Mouse (Mus musculus) liver, embryonic 14.5 days (tissue): ENCODE data around the gene Aifm2.

Source experiments
- CTCF ChIP-seq: IDR thresholded peaks from 2 replicates; pipeline ENCODE4 v1.5.1; 2016; ENCODE audit warnings: antibody characterized with exemption, low read depth, control low read depth
- EP300 ChIP-seq: IDR thresholded peaks from 2 replicates; pipeline ENCODE4 v1.6.1; 2016; ENCODE audit warnings: antibody characterized with exemption, low read depth

DNA sequence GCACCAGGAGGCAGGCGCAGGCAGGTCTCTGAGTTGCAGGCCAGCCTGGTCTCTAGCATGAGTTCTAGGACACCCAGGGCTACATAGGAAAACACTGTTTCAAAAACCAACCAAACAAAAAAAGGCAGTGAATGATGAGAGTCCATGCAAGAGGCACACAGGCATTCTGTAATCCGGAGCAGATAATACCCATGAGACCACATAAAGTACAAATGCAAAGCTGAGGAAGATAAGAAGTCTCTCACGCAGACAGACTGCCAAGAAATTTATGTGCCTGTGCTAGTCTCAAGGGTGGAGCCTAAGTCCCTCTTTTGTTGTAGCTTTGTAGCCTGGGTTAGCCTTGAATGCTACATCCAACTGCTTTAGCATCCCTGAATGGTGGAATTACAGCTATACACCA, 49.4 kb upstream of the Aifm2 start:
- TF ChIP-seq CTCF (no peak), EP300 (no peak)
